Mouse (Mus musculus) hematopoietic multipotent progenitor cell, adult 10-12 weeks (in vitro differentiated cells): ENCODE results near the gene Neo1. TPM values are rescaled to one million over a fixed set of nuclear protein-coding genes. Genes with fewer than 3 reads are reported as not detected.

Source experiments
- polyA plus RNA-seq: library from polyadenylated mRNA; stranded (reverse); fragments of >175 nt; gene quantifications from 2 replicates; pipeline ENCODE4 v1.2.3, GENCODE M21; 2012; ENCODE audit warnings: low replicate concordance

Neo1 gene
- polyA plus RNA-seq = 0.12 and 0.29 TPM in 2 replicates

GRCm38 (mm10) chr9:59036159-59036731 lies at the start of gene Neo1:
Neo1 (minus strand) TSS chr9:59036441.

Other genes starting within 250 kb of the Neo1 start
- gene Hcn4, start 213.0 kb downstream of the Neo1 start, polyA plus RNA-seq = not detected in 2 replicates